Mouse (Mus musculus) kidney, adult 2 months (tissue): Measurements from ENCODE around the gene Cpb1.

Experiments
- CTCF ChIP-seq: fragments of 200-500 bp; conservative IDR thresholded peaks from 2 replicates; pipeline ENCODE4 v1.5.1; 2011; ENCODE audit warnings: low read depth, mild to moderate bottlenecking, control low read depth, low read length, moderate library complexity, mixed read lengths; ENCODE audit not compliant: insufficient read depth, insufficient read length
- POLR2A ChIP-seq: fragments of 200-500 bp; IDR thresholded peaks from one replicate; pipeline ENCODE4 v1.6.1; 2011; ENCODE audit warnings: low read depth, low read length, control low read depth

- TF ChIP-seq CTCF = no peak
- TF ChIP-seq POLR2A = no peak
Measured at GRCm38 (mm10) chr3:20294542-20295348, 19.2 kb upstream of the Cpb1 start.
